Mouse (Mus musculus) neural tube, embryonic 14.5 days (tissue): ENCODE results near the gene Defb15. TPM values are rescaled to one million over a fixed set of nuclear protein-coding genes. Genes with fewer than 3 reads are reported as not detected.

ENCODE experiments used
- polyA plus RNA-seq: library from polyadenylated mRNA; unstranded; fragments of >200 nt; fragmentation: Nextera tagmentation; extraction: Ambion mirVana; gene quantifications from 2 replicates; pipeline ENCODE4 v1.2.1, GENCODE M21; 2014

Gene Defb15
- polyA plus RNA-seq, 1 experiment from 2014 or later = not detected

Other genes starting within 250 kb of the Defb15 start
- gene AY761184, start 229.1 kb downstream of the Defb15 start, polyA plus RNA-seq = not detected in 2 replicates
- not detected in 2 replicates for gene Defa24, start 198.2 kb downstream of the Defb15 start, polyA plus RNA-seq
- not detected in 2 replicates for gene Defb50, start 109.2 kb downstream of the Defb15 start, polyA plus RNA-seq
- gene Defb2, start 92.8 kb downstream of the Defb15 start, polyA plus RNA-seq = not detected in 2 replicates
- not detected in 2 replicates for gene Defb10, start 73.8 kb downstream of the Defb15 start, polyA plus RNA-seq
- gene Defb9, start 47.3 kb downstream of the Defb15 start, polyA plus RNA-seq = not detected in 2 replicates
- not detected in 2 replicates for gene Defb11, start 26.3 kb downstream of the Defb15 start, polyA plus RNA-seq
- gene Defb35, start 5.6 kb upstream of the Defb15 start, polyA plus RNA-seq = not detected in 2 replicates
- not detected in 2 replicates for gene Defb13, start 14.1 kb upstream of the Defb15 start, polyA plus RNA-seq
- not detected in 2 replicates for gene Fam90a1a, start 26.0 kb upstream of the Defb15 start, polyA plus RNA-seq
- not detected in 2 replicates for gene Ccdc70, start 37.1 kb upstream of the Defb15 start, polyA plus RNA-seq
- 1.4 TPM in 2 replicates for gene Atp7b, start 127.6 kb upstream of the Defb15 start, polyA plus RNA-seq
- gene Alg11, start 128.0 kb upstream of the Defb15 start, polyA plus RNA-seq = 39.6 and 42.5 TPM in 2 replicates
- gene Nek5, start 192.3 kb upstream of the Defb15 start, polyA plus RNA-seq = 0.50 and 0.80 TPM in 2 replicates
- gene Nek3, start 233.7 kb upstream of the Defb15 start, polyA plus RNA-seq = 9.8 and 11.6 TPM in 2 replicates